ENCODE assay signal across 8 mouse cellular contexts in genomic region chr6:121183414-121184173, GRCm38 (mm10). TPM values are rescaled to one million over a fixed set of nuclear protein-coding genes. Genes with fewer than 3 reads are reported as not detected.
A peak's percentile ranks its signal among the peaks of the same experiment; 100 is the strongest.
DNase-seq lines count a peak whose midpoint lies in the region; ATAC-seq and TF ChIP-seq lines count a peak whose summit lies in the region.

Pex26 (plus strand) TSS chr6:121183667.

- no peak for TF ChIP-seq RAD21 in MEL (IDR thresholded peaks at IDR 0.05; ENCODE audit: low read depth, low read length)

- H3K27me3 ChIP-seq in MEL (ENCODE audit: control insufficient read depth in 1 of 2, insufficient read depth in 2 of 2, low read length in 2 of 2) = no peaks in the 10 kb centered on the region
- no peaks in the 10 kb centered on the region for H3K27me3 ChIP-seq in cerebellum, adult 2 months (ENCODE audit: control insufficient read depth, insufficient read depth, low read length)
- H3K27me3 ChIP-seq in lung, embryonic 16.5 days (ENCODE audit: control insufficient read depth, insufficient read depth, low read depth, low read length) = no peaks in the 10 kb centered on the region

- H3K9ac ChIP-seq in MEL (ENCODE audit: control insufficient read depth, low read depth, low read length, poor library complexity, severe bottlenecking) = peak within 1 kb of the TSS; percentile 73
- peak within 1 kb of the TSS; percentile 79 for H3K9ac ChIP-seq in lung, embryonic 16.5 days (ENCODE audit: low read length)

- H3K36me3 ChIP-seq in MEL (ENCODE audit: control insufficient read depth in 1 of 2, insufficient read depth in 2 of 2, low read length in 2 of 2) = peaks cover 0 to 3% of the 10 kb centered on the region in 2 experiments; a peak in 3 of 4 replicates
- H3K36me3 ChIP-seq in lung, embryonic 16.5 days (ENCODE audit: control insufficient read depth, insufficient read depth, low read length) = peaks cover 5% of the 10 kb centered on the region; the same call in 1 of the 2 replicates

- peak within 1 kb of the TSS; percentile 75 to 81 for H3K4me3 ChIP-seq in MEL (ENCODE audit: control insufficient read depth in 1 of 2, insufficient read depth in 1 of 2, low read depth in 2 of 2, low read length in 2 of 2)
- H3K4me3 ChIP-seq in cerebellum, adult 2 months (replicated peaks; ENCODE audit: insufficient read depth, low read depth, low read length) = peak within 1 kb of the TSS; percentile 88
- H3K4me3 ChIP-seq in lung, embryonic 16.5 days (ENCODE audit: low read length) = peak within 1 kb of the TSS; percentile 77

- no peaks in the 10 kb centered on the region for H3K9me3 ChIP-seq in MEL (replicated peaks; ENCODE audit: insufficient read depth, low read length)
- no peaks in the 10 kb centered on the region for H3K9me3 ChIP-seq in lung, embryonic 16.5 days (ENCODE audit: control insufficient read depth, low read length)

- TF ChIP-seq EP300 in MEL (IDR thresholded peaks at IDR 0.05; ENCODE audit: low read depth in 1 of 2, low read length in 2 of 2) = no peak

- peaks cover 8% of the 10 kb centered on the region for H3K79me2 ChIP-seq in MEL (ENCODE audit: control insufficient read depth, insufficient read depth, low read length, poor library complexity)

- no peak for TF ChIP-seq CTCF in MEL (IDR thresholded peaks at IDR 0.05 in 2 of 3, conservative IDR thresholded peaks at IDR 0.05 in 1 of 3; ENCODE audit: control insufficient read depth in 1 of 3, insufficient read depth in 1 of 3, low read depth in 2 of 3, low read length in 3 of 3, poor library complexity in 1 of 3, severe bottlenecking in 1 of 3)
- no peak for TF ChIP-seq CTCF in cerebellum, adult 2 months (IDR thresholded peaks at IDR 0.05; ENCODE audit: borderline replicate concordance, insufficient read depth, low read depth, low read length)

- ATAC-seq in hematopoietic stem cell, adult 5-6 weeks (replicated peaks in 1 of 2; ENCODE audit: insufficient read depth in 1 of 2, low FRiP score in 2 of 2, low TSS enrichment in 1 of 2, low read depth in 1 of 2, poor library complexity in 2 of 2, severe bottlenecking in 2 of 2) = peak; percentile 92 to 94
- peak; percentile 79 for ATAC-seq in lung, embryonic 16.5 days (ENCODE audit: low read depth)

- peaks cover 2 to 8% of the 10 kb centered on the region in 2 experiments for H3K4me1 ChIP-seq in MEL (ENCODE audit: control insufficient read depth in 1 of 2, insufficient read depth in 2 of 2, low read length in 2 of 2)
- H3K4me1 ChIP-seq in cerebellum, adult 2 months (ENCODE audit: control insufficient read depth, insufficient read depth, low read length) = peaks cover 10% of the 10 kb centered on the region
- H3K4me1 ChIP-seq in lung, embryonic 16.5 days (replicated peaks; ENCODE audit: control insufficient read depth, insufficient read depth, low read length) = peaks cover 9% of the 10 kb centered on the region

- TF ChIP-seq POLR2A in MEL (IDR thresholded peaks at IDR 0.05; ENCODE audit: control insufficient read depth in 1 of 2, insufficient read depth in 1 of 2, low read depth in 1 of 2, low read length in 2 of 2, poor library complexity in 1 of 2) = peak in 1 of 2 experiments; percentile 88; a peak in 3 of 4 replicates
- peak; percentile 80; the same call in 1 of the 2 replicates for TF ChIP-seq POLR2A in cerebellum, adult 2 months (IDR thresholded peaks at IDR 0.05; ENCODE audit: borderline replicate concordance, insufficient read depth, low read length)

- 2% methylated on average over 32 of the region's 32 CpGs for WGBS in cerebellum, adult 2 months
- WGBS in lung, embryonic 16.5 days = 1% methylated on average over 32 of the region's 32 CpGs

- DNase-seq in MEL (ENCODE audit: low read depth, low spot score) = peak; percentile 95
- DNase-seq in cerebellum, adult 2 months = peak; percentile 92 to 95
- peak; percentile 89 for DNase-seq in forelimb bud, embryonic 11.5 days (ENCODE audit: low read depth, low spot score)
- DNase-seq in layer of hippocampus, adult 9-10 months (ENCODE audit: low spot score) = peak; percentile 88
- peak; percentile 80 for DNase-seq in ovary, postnatal 10 days (ENCODE audit: low spot score)
- peak; percentile 91 to 93 for DNase-seq in thymus, postnatal 10 days (ENCODE audit: low spot score in 2 of 2)

- H3K27ac ChIP-seq in MEL (ENCODE audit: control insufficient read depth, low read depth, low read length) = peak within 1 kb of the TSS; percentile 48
- peak within 1 kb of the TSS; percentile 72 for H3K27ac ChIP-seq in cerebellum, adult 2 months (ENCODE audit: insufficient read depth, low read length)
- peak within 1 kb of the TSS; percentile 91 for H3K27ac ChIP-seq in lung, embryonic 16.5 days (ENCODE audit: low read length)

- H3K4me2 ChIP-seq in lung, embryonic 16.5 days (ENCODE audit: low read depth, low read length) = peak within 1 kb of the TSS; percentile 61

TF ChIP-seq in MEL, 35 proteins besides CTCF, POLR2A, EP300 and RAD21:
- TF ChIP-seq GATA1 (IDR thresholded peaks at IDR 0.05; ENCODE audit: low read depth, low read length) (no peak), KAT2A (conservative IDR thresholded peaks at IDR 0.05; ENCODE audit: low read depth, low read length) (peak; percentile 84; the same call in 1 of the 2 replicates), HCFC1 (IDR thresholded peaks at IDR 0.05; ENCODE audit: low read depth, low read length) (peak; percentile 100), CHD1 (IDR thresholded peaks at IDR 0.05; ENCODE audit: low read depth, low read length) (no peak), SMC3 (IDR thresholded peaks at IDR 0.05; ENCODE audit: low read depth, low read length) (no peak), ZNF384 (IDR thresholded peaks at IDR 0.05; ENCODE audit: low read depth, low read length) (no peak), UBTF (IDR thresholded peaks at IDR 0.05; ENCODE audit: borderline replicate concordance, insufficient read depth, low read depth, low read length) (no peak), TBP (IDR thresholded peaks at IDR 0.05; ENCODE audit: low read depth, low read length) (no peak; the same call in 1 of the 2 replicates), BHLHE40 (IDR thresholded peaks at IDR 0.05; ENCODE audit: borderline replicate concordance, low read depth, low read length) (no peak), CHD2 (IDR thresholded peaks at IDR 0.05; ENCODE audit: low read length) (no peak), POLR2AphosphoS5 (IDR thresholded peaks at IDR 0.05; ENCODE audit: borderline replicate concordance, low read depth, low read length) (no peak), MYC (IDR thresholded peaks at IDR 0.05; ENCODE audit: low read depth, low read length) (peak; percentile 69), MEF2A (IDR thresholded peaks at IDR 0.05; ENCODE audit: extremely low read depth, insufficient replicate concordance, low read depth, low read length, poor library complexity, severe bottlenecking) (no peak), MAX (IDR thresholded peaks at IDR 0.05; ENCODE audit: low read length) (peak; percentile 47; the same call in 1 of the 2 replicates), ZC3H11A (IDR thresholded peaks at IDR 0.05; ENCODE audit: low read depth, low read length) (no peak), ZKSCAN1 (IDR thresholded peaks at IDR 0.05; ENCODE audit: low read depth, low read length) (no peak), RCOR1 (IDR thresholded peaks at IDR 0.05; ENCODE audit: low read depth, low read length) (no peak), MAFK (IDR thresholded peaks at IDR 0.05; ENCODE audit: borderline replicate concordance, low read depth, low read length) (no peak), NRF1 (IDR thresholded peaks at IDR 0.05; ENCODE audit: insufficient read depth, low read depth, low read length, poor library complexity, severe bottlenecking) (peak; percentile 90), ZMIZ1 (IDR thresholded peaks at IDR 0.05; ENCODE audit: low read depth, low read length) (peak; percentile 75; the same call in 1 of the 2 replicates), MAZ (IDR thresholded peaks at IDR 0.05; ENCODE audit: low read depth, low read length) (peak; percentile 50), NELFE (IDR thresholded peaks at IDR 0.05; ENCODE audit: low read depth, low read length) (peak; percentile 68), E2F4 (IDR thresholded peaks at IDR 0.05; ENCODE audit: borderline replicate concordance, low read depth, low read length) (no peak), ETS1 (IDR thresholded peaks at IDR 0.05; ENCODE audit: low read depth, low read length) (no peak), USF2 (IDR thresholded peaks at IDR 0.05; ENCODE audit: borderline replicate concordance in 1 of 2, insufficient read depth in 1 of 2, low read depth in 1 of 2, low read length in 2 of 2) (no peak), TAL1 (IDR thresholded peaks at IDR 0.05; ENCODE audit: low read length) (no peak), ELF1 (IDR thresholded peaks at IDR 0.05; ENCODE audit: low read depth, low read length) (peak; percentile 55), MYB (IDR thresholded peaks at IDR 0.05; ENCODE audit: low read depth, low read length) (no peak), USF1 (IDR thresholded peaks at IDR 0.05; ENCODE audit: low read depth, low read length) (no peak; the same call in 1 of the 2 replicates), MXI1 (IDR thresholded peaks at IDR 0.05; ENCODE audit: low read depth, low read length) (peak; percentile 62; the same call in 1 of the 2 replicates), JUND (IDR thresholded peaks at IDR 0.05; ENCODE audit: low read depth, low read length) (no peak), SIN3A (IDR thresholded peaks at IDR 0.05; ENCODE audit: low read length) (peak; percentile 82), GABPA (IDR thresholded peaks at IDR 0.05; ENCODE audit: low read depth, low read length) (no peak), TCF12 (IDR thresholded peaks at IDR 0.05; ENCODE audit: low read depth, low read length) (no peak; the same call in 1 of the 2 replicates), POLR2AphosphoS2 (IDR thresholded peaks at IDR 0.05; ENCODE audit: low read length) (peak; percentile 78; the same call in 1 of the 2 replicates)

RNA-seq across cellular contexts. Expression of gene Pex26, which starts in this region (rescaled TPM):
- 5.7 and 6.9 TPM in 2 replicates for total RNA-seq in MEL (2012; rRNA removed)
- polyA plus RNA-seq in MEL (2012; ENCODE audit: insufficient read depth in 1 of 2, insufficient read length in 2 of 2, low read depth in 1 of 2, low replicate concordance in 2 of 2, missing spikeins in 1 of 2) = 1 to 10 TPM in 1 of 2 experiments, not detected in 1; 9.9 TPM
- polyA plus RNA-seq in cerebellum, adult 2 months (2012; rRNA removed) = 19.1 and 21.0 TPM in 2 replicates
- 7.8 and 9.6 TPM in 2 replicates for total RNA-seq in hematopoietic stem cell, adult 5-6 weeks (2017)
- polyA plus RNA-seq in lung, embryonic 16.5 days (2015; fragmentation: Nextera tagmentation; extraction: Ambion mirVana) = 15.6 and 17.6 TPM in 2 replicates

Comparison
In these comparisons a context has a peak if more than half of its experiments do, and no peak if none do; other contexts are left out.
1. Peak in every context shown above with its lines: DNase-seq, ATAC-seq, H3K4me3 ChIP-seq and H3K27ac ChIP-seq.